Mouse (Mus musculus) naive thymus-derived CD4-positive, alpha-beta T cell, adult 2 months (primary cell): ENCODE results near the gene Dnmbp.

Source experiments
- DNase-seq: peaks from one replicate; pipeline ENCODE4 v3.0.0-alpha.2; 2011; ENCODE audit warnings: low read depth

Dnmbp gene

DNA sequence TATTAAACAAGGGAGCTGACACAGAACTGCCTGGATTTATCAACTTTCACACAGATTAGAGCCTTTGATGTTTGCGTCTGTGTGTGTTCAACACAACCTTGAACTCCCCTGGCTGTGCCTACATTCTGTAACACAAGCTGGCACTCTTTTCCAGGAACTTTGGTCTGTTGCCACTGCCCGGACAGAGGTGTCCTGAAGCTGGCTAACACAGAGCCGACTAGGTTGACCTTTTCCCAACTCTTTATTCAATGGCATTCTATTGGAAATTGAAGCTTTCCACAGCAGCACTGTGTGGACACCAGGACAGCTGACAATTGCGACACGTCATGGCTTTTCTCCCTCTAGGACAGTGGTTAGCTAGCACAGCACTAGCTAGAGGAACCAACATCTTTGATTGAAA, 142.8 kb downstream of the Dnmbp start:
- no peak for DNase-seq
